Mouse (Mus musculus): Measurements from ENCODE around the gene Stip1. TPM values are rescaled to one million over a fixed set of nuclear protein-coding genes. Genes with fewer than 3 reads are reported as not detected.
A peak's percentile ranks its signal among the peaks of the same experiment; 100 is the strongest.
"Not testable (repeated sequence)": the region's sequence is repeated elsewhere in the genome, so short reads cannot be mapped to it uniquely, and the experiment has no call there.

Stip1 gene
- polyA plus RNA-seq, 1 experiment from 2014 or later = 211 TPM

DNA sequence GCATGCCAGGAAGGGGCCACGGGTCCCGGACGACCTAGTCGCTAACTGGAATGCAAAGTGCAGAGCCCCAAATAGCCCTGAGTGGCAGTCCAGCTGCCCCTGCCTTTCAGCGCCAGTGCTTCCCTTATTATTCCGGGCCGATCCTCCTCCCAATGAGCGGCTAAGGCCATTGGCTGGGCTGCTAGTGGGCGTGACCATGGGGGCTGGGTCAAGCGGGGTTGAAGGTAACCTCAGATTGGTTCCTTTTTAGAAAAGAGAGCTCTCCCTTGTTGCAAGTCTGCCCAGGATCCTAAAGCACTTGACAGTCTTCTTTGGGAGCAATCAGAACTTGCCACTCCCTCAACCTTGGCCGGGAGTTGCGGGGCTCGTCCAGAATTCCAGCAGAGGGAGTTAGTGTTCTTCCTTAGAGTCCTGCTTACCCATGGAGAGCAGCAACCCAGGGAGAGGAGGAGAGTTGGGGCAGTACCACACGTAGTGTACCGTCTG is 18.0 kb upstream of the Stip1 start:
- peak overlapping the region; percentile 100 for H3K4me2 ChIP-seq (replicated peaks)
- ATAC-seq = peak; percentile 85
- peak overlapping the region; percentile 70 for H3K4me3 ChIP-seq (replicated peaks)
- WGBS = under 1% methylated on average over 15 of the region's 15 CpGs
- H3K9ac ChIP-seq = peak overlapping the region; percentile 63
- H3K4me1 ChIP-seq (replicated peaks) = peaks cover 23% of the 10 kb centered on the region
- no peaks in the 10 kb centered on the region for H3K9me3 ChIP-seq
- no peaks in the 10 kb centered on the region for H3K36me3 ChIP-seq
- peak overlapping the region; percentile 65; the same call in 1 of the 2 replicates for H3K27ac ChIP-seq
- no peaks in the 10 kb centered on the region for H3K27me3 ChIP-seq (replicated peaks)

DNA sequence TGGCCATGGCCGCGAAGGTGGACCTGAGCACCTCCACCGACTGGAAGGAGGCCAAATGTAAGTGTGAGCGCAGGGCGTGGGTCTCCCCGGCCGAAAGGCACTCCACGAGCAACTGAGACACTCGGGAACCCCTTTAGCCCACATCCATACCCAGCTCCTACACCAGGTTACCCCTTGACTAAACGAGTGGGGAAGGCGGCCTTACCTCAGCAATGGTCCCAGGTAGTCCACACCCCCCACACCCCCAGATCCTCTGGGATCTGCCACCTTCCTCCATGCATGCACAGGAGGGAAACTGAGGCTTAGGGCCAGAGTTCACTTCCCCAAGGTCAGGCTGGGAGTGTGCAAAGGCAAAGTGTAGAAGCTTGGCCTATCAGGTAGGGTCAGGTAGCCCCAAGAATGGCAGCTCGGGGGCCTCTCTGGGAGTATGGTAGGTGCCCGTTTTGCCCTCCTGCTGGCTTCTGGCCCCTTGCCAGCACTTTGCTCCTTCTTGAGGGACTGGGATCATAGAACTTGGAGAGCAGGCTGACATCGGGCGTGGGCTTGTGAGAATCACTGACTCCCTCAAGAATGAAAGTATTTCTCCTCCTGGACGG is 17.5 kb upstream of the Stip1 start:
- peak overlapping the region; percentile 65; the same call in 1 of the 2 replicates for H3K27ac ChIP-seq
- H3K9me3 ChIP-seq = no peaks in the 10 kb centered on the region
- peak overlapping the region; percentile 63 for H3K9ac ChIP-seq
- peaks cover 23% of the 10 kb centered on the region for H3K4me1 ChIP-seq (replicated peaks)
- peak; percentile 56 for ATAC-seq
- no peaks in the 10 kb centered on the region for H3K36me3 ChIP-seq
- peak overlapping the region; percentile 100 for H3K4me2 ChIP-seq (replicated peaks)
- H3K27me3 ChIP-seq (replicated peaks) = no peaks in the 10 kb centered on the region
- peak overlapping the region; percentile 70 for H3K4me3 ChIP-seq (replicated peaks)
- WGBS = 1% methylated on average over 16 of the region's 16 CpGs

DNA sequence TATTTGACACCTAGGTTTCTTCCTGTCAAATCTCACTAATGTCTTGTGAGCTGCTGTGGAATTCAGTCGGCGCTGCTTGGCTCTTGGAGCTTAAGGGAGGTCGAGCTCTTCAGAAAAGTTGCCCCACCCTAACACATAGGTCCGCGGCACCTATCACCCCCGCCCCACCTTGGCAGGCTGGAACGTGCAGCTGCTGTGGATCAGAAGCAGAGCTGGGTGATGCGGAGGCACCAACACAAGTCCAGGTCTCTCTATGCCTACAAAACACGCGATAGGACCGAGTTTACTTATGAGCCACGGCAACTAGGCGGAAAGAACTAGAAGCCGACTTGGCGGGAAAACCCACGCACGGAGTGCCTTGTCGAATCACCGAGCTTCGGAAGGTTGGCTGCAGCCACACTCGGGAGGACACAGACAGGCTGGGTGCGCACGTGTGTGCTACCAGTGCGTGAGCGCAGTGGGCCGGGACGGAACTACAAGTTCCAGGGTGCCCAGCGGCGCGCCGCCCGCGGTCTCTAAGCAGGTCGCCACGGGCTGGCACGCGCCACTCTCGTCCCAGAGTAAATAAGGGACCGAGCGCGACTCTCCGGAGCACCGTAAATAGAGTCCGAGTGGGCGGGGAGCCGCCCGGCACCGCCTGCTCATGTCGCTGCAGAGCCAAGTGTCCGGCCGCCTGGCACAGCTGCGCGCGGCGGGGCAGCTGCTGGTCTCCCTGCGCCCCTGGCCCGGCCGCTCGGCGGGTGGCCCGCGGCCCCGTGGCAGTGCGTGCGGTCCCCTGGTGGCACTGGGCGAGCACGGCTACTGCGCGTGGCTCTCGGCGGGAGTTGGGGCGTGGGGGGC is 16.7 kb upstream of the Stip1 start, which contains the start of gene Macrod1:
Gene Macrod1 (plus strand): TSS at position 563 of the 840 bp plus-strand sequence.
- Histone ChIP-seq H3K4me2 (replicated peaks) (peak within 1 kb of the TSS; percentile 100), H3K27me3 (replicated peaks) (no peaks in the 10 kb centered on the region), H3K4me3 (replicated peaks) (peak within 1 kb of the TSS; percentile 70), H3K4me1 (replicated peaks) (peaks cover 23% of the 10 kb centered on the region), H3K9me3 (no peaks in the 10 kb centered on the region), H3K9ac (peak within 1 kb of the TSS; percentile 63), H3K36me3 (no peaks in the 10 kb centered on the region), H3K27ac (peak within 1 kb of the TSS; percentile 65; the same call in 1 of the 2 replicates)
- WGBS = 2% methylated on average over 70 of the region's 72 CpGs
- peak; percentile 82 for ATAC-seq

DNA sequence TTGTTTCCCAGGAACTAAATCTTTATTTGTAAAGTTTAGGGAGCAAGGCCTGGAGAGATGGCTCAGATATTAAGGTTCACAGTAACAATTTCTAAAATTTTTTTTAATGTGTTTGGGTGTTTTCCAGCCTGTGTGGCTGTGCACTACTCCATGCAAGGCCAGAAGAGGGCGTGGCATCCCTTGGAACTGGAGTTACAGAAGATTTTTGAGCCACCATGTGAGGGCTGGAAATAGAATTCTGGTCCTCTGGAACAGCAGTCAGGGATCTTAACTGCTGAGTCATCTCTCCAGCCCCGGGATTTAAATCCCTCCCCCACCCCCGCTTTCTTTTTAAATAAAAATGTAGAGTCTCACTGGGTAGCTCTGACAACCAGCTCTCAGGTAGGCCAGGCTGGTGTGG is 15.4 kb upstream of the Stip1 start:
- H3K27ac ChIP-seq = no peak overlapping the region

DNA sequence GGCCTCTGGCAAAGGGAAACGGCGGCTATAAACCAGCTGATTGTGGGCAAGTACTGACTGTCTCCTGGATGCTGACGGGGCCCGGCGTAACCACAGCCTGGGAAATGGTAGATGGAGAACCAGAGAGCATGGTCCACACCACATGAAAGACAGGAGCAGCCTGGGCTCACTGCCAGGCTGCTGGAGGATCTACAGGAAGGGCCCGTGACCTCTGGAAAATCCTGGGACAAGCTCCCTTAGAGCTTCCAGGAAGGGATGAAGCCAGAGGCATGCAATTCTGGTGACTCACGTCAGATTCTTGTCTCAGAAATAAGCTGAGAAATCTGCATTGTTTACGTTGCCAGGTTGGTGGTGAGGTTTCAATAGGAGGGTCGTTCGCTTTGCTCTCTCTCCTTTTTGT is 15.0 kb upstream of the Stip1 start:
- no peak overlapping the region for H3K27ac ChIP-seq
- no peaks in the 10 kb centered on the region for H3K36me3 ChIP-seq
- H3K27me3 ChIP-seq (replicated peaks) = no peaks in the 10 kb centered on the region
- no peak overlapping the region for H3K9ac ChIP-seq
- 43% methylated on average over 10 of the region's 10 CpGs for WGBS
- no peak overlapping the region for H3K4me3 ChIP-seq (replicated peaks)
- H3K4me2 ChIP-seq (replicated peaks) = no peak overlapping the region
- ATAC-seq = no peak
- no peaks in the 10 kb centered on the region for H3K9me3 ChIP-seq
- H3K4me1 ChIP-seq (replicated peaks) = peaks cover 23% of the 10 kb centered on the region

More for the DNA sequence above, 15.4 kb upstream of the Stip1 start:
- ATAC-seq = no peak
- Histone ChIP-seq H3K9ac (no peak overlapping the region), H3K36me3 (no peaks in the 10 kb centered on the region), H3K4me3 (replicated peaks) (no peak overlapping the region), H3K4me2 (replicated peaks) (no peak overlapping the region), H3K9me3 (no peaks in the 10 kb centered on the region), H3K4me1 (replicated peaks) (peaks cover 23% of the 10 kb centered on the region), H3K27me3 (replicated peaks) (no peaks in the 10 kb centered on the region)
- WGBS = 40% methylated on average over 3 of the region's 3 CpGs

DNA sequence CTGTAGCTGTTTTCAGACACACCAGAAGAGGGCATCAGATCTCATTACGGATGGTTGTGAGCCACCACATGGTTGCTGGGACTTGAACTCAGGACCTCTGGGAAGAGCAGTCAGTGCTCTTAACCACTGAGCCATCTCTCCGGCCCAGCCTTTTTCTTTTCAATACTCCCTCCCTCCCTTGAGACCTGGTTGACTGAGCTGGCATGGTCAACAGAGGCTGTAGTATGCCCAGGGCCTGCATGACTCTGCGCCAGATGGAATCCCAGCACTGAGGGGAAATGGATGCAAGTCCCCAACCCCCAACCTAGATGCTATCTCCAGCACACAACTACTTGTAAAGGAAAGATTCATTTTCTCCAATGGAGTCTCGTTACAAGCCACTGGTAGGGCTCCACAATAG is 13.6 kb upstream of the Stip1 start:
- not testable (repeated sequence) for ATAC-seq
- WGBS = 90% methylated on average over 4 of the region's 4 CpGs

DNA sequence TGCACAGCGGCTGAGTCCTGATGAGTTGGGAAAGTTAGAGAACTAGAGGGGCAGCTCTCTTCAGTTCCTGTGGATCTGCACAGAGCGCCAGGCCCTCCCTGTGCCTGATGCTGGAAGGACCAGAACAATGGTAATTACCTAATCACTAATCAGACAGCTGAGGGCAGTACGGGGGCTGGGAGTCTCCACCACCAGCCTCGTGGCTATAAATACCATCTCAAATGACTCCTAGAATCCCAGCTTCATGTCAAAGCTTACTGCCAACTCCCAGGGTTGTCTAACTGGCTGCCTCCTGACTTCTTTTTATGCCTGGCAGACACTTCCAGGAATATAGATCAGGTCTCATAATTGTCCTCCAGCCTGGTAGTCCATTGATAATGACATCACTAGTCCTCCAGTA is 4.9 kb upstream of the Stip1 start:
- Histone ChIP-seq H3K36me3 (no peaks in the 10 kb centered on the region), H3K27me3 (replicated peaks) (no peaks in the 10 kb centered on the region), H3K4me1 (replicated peaks) (0 out of 2 replicates have a peak, but pooled peaks cover 3% of the 10 kb centered on the region), H3K4me2 (replicated peaks) (no peak overlapping the region), H3K4me3 (replicated peaks) (no peak overlapping the region), H3K9me3 (no peaks in the 10 kb centered on the region), H3K9ac (no peak overlapping the region), H3K27ac (no peak overlapping the region)
- no peak for ATAC-seq
- 24% methylated on average over 4 of the region's 4 CpGs for WGBS

More for the DNA sequence above, 13.6 kb upstream of the Stip1 start:
- H3K4me3 ChIP-seq (replicated peaks); H3K4me2 ChIP-seq (replicated peaks); H3K9ac ChIP-seq; H3K9me3 ChIP-seq; H3K36me3 ChIP-seq; H3K27me3 ChIP-seq (replicated peaks); H3K27ac ChIP-seq: not testable (repeated sequence)
- peaks cover 23% of the 10 kb centered on the region for H3K4me1 ChIP-seq (replicated peaks)

DNA sequence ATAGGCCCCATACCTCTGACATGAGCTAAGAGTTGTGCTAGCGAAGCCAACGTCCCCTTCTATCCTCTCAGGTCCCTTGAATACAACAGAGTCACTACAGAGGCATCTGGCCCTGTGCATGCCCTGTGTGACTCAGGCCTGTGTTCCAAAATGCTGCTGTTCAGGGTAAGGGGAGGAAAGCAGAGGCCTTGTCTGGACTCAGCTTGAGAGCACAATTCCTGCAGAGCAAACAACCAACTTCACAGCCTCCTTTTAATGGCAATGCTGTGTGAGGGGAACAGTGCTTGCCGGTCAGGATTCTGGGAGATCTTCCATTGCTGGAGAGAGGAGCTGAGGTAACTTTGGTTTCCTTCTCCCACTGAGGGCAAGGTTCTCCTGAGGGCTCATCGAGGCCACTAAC is 4.5 kb upstream of the Stip1 start:
- no peak for ATAC-seq
- 0 out of 2 replicates have a peak, but pooled peaks cover 3% of the 10 kb centered on the region for H3K4me1 ChIP-seq (replicated peaks)

DNA sequence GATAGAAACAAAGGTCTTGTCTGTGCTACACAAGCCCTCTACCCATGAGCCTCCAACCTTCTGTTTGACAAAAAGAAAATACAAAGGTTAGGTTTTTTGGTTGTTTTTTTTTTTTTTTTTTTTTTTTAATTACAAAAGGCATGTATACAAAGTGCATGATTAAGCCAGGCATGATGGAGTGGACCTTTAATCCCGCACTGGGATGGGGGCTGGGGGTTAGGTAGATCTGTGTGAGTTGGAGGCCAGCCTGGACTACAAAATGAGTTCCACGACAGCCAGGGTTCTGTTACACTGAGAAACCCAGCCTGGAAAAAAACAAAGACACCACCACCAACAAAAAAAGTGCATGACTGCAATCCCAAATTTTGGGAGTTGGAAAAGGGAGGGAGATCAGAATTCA is 1.4 kb upstream of the Stip1 start:
- H3K4me2 ChIP-seq (replicated peaks) = no peak overlapping the region
- no peaks in the 10 kb centered on the region for H3K9me3 ChIP-seq
- no peaks in the 10 kb centered on the region for H3K36me3 ChIP-seq
- H3K4me1 ChIP-seq (replicated peaks) = peaks cover 9% of the 10 kb centered on the region; the same call in 1 of the 2 replicates
- no peak overlapping the region for H3K27ac ChIP-seq
- no peaks in the 10 kb centered on the region for H3K27me3 ChIP-seq (replicated peaks)
- ATAC-seq = no peak
- H3K4me3 ChIP-seq (replicated peaks) = no peak overlapping the region
- 86% methylated on average over 2 of the region's 2 CpGs for WGBS
- H3K9ac ChIP-seq = no peak overlapping the region

More for the DNA sequence above, 4.5 kb upstream of the Stip1 start:
- no peaks in the 10 kb centered on the region for H3K36me3 ChIP-seq
- no peaks in the 10 kb centered on the region for H3K9me3 ChIP-seq
- H3K27me3 ChIP-seq (replicated peaks) = no peaks in the 10 kb centered on the region
- 60% methylated on average over 4 of the region's 4 CpGs for WGBS
- H3K27ac ChIP-seq = no peak overlapping the region
- H3K4me3 ChIP-seq (replicated peaks) = no peak overlapping the region
- H3K9ac ChIP-seq = no peak overlapping the region
- H3K4me2 ChIP-seq (replicated peaks) = no peak overlapping the region

DNA sequence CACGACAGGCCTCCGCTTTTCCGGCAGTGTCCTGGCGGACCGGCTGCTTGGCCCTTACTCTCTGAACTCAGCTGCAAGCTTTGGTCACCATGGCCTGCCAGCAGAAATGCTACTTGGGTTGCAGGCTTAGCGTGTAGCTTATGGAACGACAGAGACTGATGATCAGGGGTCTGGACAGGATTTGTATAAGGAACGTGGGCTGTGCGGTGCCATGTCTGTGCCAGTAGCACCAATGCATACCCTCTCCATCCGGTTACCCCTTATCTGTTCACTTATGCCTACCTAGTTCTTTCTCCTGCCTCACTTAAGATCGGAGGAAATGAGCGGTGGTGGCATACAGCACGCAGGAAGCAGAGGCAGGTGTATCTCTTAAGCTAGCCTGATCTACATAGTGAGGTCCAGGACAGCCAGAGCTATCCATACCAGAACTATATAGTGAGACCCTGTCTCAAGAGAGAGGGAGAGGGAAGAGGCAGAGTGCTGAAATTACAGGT is 917 bp upstream of the Stip1 start:
- peak overlapping the region; percentile 88 for H3K27ac ChIP-seq
- no peaks in the 10 kb centered on the region for H3K36me3 ChIP-seq
- H3K4me2 ChIP-seq (replicated peaks) = peak overlapping the region; percentile 85
- H3K9ac ChIP-seq = peak overlapping the region; percentile 73
- peaks cover 9% of the 10 kb centered on the region; the same call in 1 of the 2 replicates for H3K4me1 ChIP-seq (replicated peaks)
- peak overlapping the region; percentile 54 for H3K4me3 ChIP-seq (replicated peaks)
- no peaks in the 10 kb centered on the region for H3K27me3 ChIP-seq (replicated peaks)
- H3K9me3 ChIP-seq = no peaks in the 10 kb centered on the region
- WGBS = 22% methylated on average over 13 of the region's 13 CpGs
- ATAC-seq = peak; percentile 7; the same call in 1 of the 2 replicates

DNA sequence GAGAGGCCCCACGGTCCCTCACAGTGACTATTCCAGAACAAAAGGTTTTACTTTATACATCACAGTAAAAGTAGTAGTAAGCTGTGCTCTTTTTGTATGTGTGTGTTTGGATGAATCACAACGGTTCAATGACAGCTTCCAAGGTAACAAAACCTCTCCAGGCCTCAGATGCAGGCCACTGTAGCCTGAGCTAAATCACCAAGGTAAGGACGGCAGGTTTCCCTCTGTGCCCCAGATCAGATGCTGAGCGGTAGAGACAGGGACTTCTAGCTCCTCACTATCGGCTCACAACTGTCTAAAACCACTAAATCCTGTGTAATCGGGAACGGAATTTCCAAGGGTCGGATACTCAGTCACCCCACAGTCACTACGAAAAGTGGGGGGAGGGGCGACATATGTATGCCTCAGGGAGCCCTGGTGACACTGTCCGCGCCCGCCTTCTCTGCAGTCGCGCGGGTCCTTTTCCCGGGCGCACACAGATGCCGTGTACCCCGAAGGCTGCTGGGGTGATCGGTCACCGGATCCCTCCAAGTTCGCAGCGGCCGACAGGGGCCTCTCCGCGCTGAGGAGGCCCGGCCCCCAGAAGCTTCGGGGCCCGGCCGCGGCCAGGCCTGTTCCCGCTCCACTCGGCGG is 563 bp downstream of the Stip1 start:
- Histone ChIP-seq H3K4me2 (replicated peaks) (peak overlapping the region; percentile 63), H3K27me3 (replicated peaks) (no peaks in the 10 kb centered on the region), H3K4me1 (replicated peaks) (peaks cover 9% of the 10 kb centered on the region; the same call in 1 of the 2 replicates), H3K27ac (peak overlapping the region; percentile 89), H3K36me3 (peaks cover 3% of the 10 kb centered on the region), H3K9me3 (no peaks in the 10 kb centered on the region), H3K9ac (peak overlapping the region; percentile 91), H3K4me3 (replicated peaks) (peak overlapping the region; percentile 97)
- 1% methylated on average over 35 of the region's 35 CpGs for WGBS
- peak; percentile 24 for ATAC-seq

DNA sequence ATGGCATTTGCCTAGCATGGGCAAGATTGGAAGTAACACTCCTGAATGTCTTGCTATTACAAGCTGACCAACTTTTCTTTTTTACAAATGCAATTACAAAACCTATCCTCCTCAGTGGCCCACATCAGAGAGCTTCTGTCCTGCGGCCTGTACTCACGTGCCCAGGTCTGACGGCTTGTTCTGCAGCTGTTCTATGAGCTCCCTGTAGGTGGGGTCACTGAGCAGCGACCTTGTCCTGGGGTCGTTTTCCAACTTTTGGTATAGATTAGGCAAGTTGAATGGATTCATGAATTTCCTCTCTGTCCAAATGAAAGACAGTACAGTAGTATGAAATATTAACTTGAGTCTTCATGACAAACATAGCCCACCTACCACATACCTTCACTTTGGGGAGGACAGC is 5.8 kb downstream of the Stip1 start:
- Histone ChIP-seq H3K9me3 (no peaks in the 10 kb centered on the region), H3K27ac (no peak overlapping the region), H3K9ac (no peak overlapping the region), H3K4me2 (replicated peaks) (no peak overlapping the region), H3K27me3 (replicated peaks) (no peaks in the 10 kb centered on the region), H3K36me3 (peaks cover 37% of the 10 kb centered on the region), H3K4me3 (replicated peaks) (no peak overlapping the region), H3K4me1 (replicated peaks) (peaks cover 5% of the 10 kb centered on the region; the same call in 1 of the 2 replicates)
- ATAC-seq = no peak
- 92% methylated on average over 5 of the region's 5 CpGs for WGBS

All from intestine, embryonic 15.5 days (tissue).